Mouse (Mus musculus): ENCODE results near the gene Gzmg. TPM values are rescaled to one million over a fixed set of nuclear protein-coding genes. Genes with fewer than 3 reads are reported as not detected.
"Not testable (repeated sequence)": the region's sequence is repeated elsewhere in the genome, so short reads cannot be mapped to it uniquely, and the experiment has no call there.

The Gzmg gene
- polyA plus RNA-seq, 1 experiment from 2014 or later: not detected

GRCm38 (mm10) chr14:56168009-56168408, 8.6 kb upstream of the Gzmg start:
- no peaks in the 10 kb centered on the region for H3K36me3 ChIP-seq (ENCODE audit: control insufficient read depth, insufficient read depth)
- no peaks in the 10 kb centered on the region for H3K4me1 ChIP-seq (ENCODE audit: control insufficient read depth, insufficient read depth, low read length)
- no peaks in the 10 kb centered on the region for H3K9me3 ChIP-seq (replicated peaks; ENCODE audit: control insufficient read depth, low read length)
- no peak overlapping the region for H3K4me3 ChIP-seq (ENCODE audit: low read length)
- no peak for ATAC-seq (replicated peaks; ENCODE audit: extremely low read depth, insufficient read depth, low FRiP score)
- no peak overlapping the region for H3K9ac ChIP-seq (ENCODE audit: low read length)
- 70% methylated on average over 6 of the region's 6 CpGs for WGBS
- H3K27me3 ChIP-seq (ENCODE audit: control insufficient read depth, insufficient read depth, low read length): no peaks in the 10 kb centered on the region
- H3K4me2 ChIP-seq (ENCODE audit: low read depth, low read length): no peak overlapping the region
- no peak overlapping the region for H3K27ac ChIP-seq (ENCODE audit: low read length)

- ATAC-seq (replicated peaks; ENCODE audit: extremely low read depth, insufficient read depth, low FRiP score): no peak
- H3K4me1 ChIP-seq (ENCODE audit: control insufficient read depth, insufficient read depth, low read length): no peaks in the 10 kb centered on the region
- no peaks in the 10 kb centered on the region for H3K36me3 ChIP-seq (ENCODE audit: control insufficient read depth, insufficient read depth)
- H3K27me3 ChIP-seq (ENCODE audit: control insufficient read depth, insufficient read depth, low read length): no peaks in the 10 kb centered on the region
- H3K27ac ChIP-seq (ENCODE audit: low read length): no peak overlapping the region
- no peak overlapping the region for H3K4me3 ChIP-seq (ENCODE audit: low read length)
- H3K9me3 ChIP-seq (replicated peaks; ENCODE audit: control insufficient read depth, low read length): no peaks in the 10 kb centered on the region
- H3K9ac ChIP-seq (ENCODE audit: low read length): no peak overlapping the region
- WGBS: 78% methylated on average over 2 of the region's 2 CpGs
- no peak overlapping the region for H3K4me2 ChIP-seq (ENCODE audit: low read depth, low read length)
These were observed 2.7 kb upstream of the Gzmg start for GRCm38 (mm10) chr14:56162109-56162508.

- no peaks in the 10 kb centered on the region for H3K36me3 ChIP-seq (ENCODE audit: control insufficient read depth, insufficient read depth)
- 67% methylated on average over 2 of the region's 2 CpGs for WGBS
- H3K9me3 ChIP-seq (replicated peaks; ENCODE audit: control insufficient read depth, low read length): no peaks in the 10 kb centered on the region
- no peak overlapping the region for H3K27ac ChIP-seq (ENCODE audit: low read length)
- H3K4me2 ChIP-seq (ENCODE audit: low read depth, low read length): no peak overlapping the region
- H3K4me1 ChIP-seq (ENCODE audit: control insufficient read depth, insufficient read depth, low read length): no peaks in the 10 kb centered on the region
- ATAC-seq (replicated peaks; ENCODE audit: extremely low read depth, insufficient read depth, low FRiP score): no peak
- H3K9ac ChIP-seq (ENCODE audit: low read length): no peak overlapping the region
- H3K27me3 ChIP-seq (ENCODE audit: control insufficient read depth, insufficient read depth, low read length): no peaks in the 10 kb centered on the region
- no peak overlapping the region for H3K4me3 ChIP-seq (ENCODE audit: low read length)
These were observed 4.0 kb downstream of the Gzmg start for GRCm38 (mm10) chr14:56155340-56155739.

GRCm38 (mm10) chr14:56133675-56134074, 25.7 kb downstream of the Gzmg start:
- H3K9me3 ChIP-seq (replicated peaks; ENCODE audit: control insufficient read depth, low read length); H3K36me3 ChIP-seq (ENCODE audit: control insufficient read depth, insufficient read depth); H3K27ac ChIP-seq (ENCODE audit: low read length); H3K9ac ChIP-seq (ENCODE audit: low read length); H3K27me3 ChIP-seq (ENCODE audit: control insufficient read depth, insufficient read depth, low read length); H3K4me1 ChIP-seq (ENCODE audit: control insufficient read depth, insufficient read depth, low read length); ATAC-seq (replicated peaks; ENCODE audit: extremely low read depth, insufficient read depth, low FRiP score); H3K4me3 ChIP-seq (ENCODE audit: low read length); H3K4me2 ChIP-seq (ENCODE audit: low read depth, low read length): not testable (repeated sequence)
- 62% methylated on average over 1 of the region's 1 CpGs for WGBS

- not testable (repeated sequence) for H3K36me3 ChIP-seq (ENCODE audit: control insufficient read depth, insufficient read depth); H3K4me1 ChIP-seq (ENCODE audit: control insufficient read depth, insufficient read depth, low read length); H3K27me3 ChIP-seq (ENCODE audit: control insufficient read depth, insufficient read depth, low read length); H3K9me3 ChIP-seq (replicated peaks; ENCODE audit: control insufficient read depth, low read length); H3K9ac ChIP-seq (ENCODE audit: low read length); H3K27ac ChIP-seq (ENCODE audit: low read length); ATAC-seq (replicated peaks; ENCODE audit: extremely low read depth, insufficient read depth, low FRiP score); H3K4me3 ChIP-seq (ENCODE audit: low read length); H3K4me2 ChIP-seq (ENCODE audit: low read depth, low read length)
- 62% methylated on average over 2 of the region's 2 CpGs for WGBS
These were observed 26.9 kb downstream of the Gzmg start, which contains the start of gene Gzmd for GRCm38 (mm10) chr14:56132508-56132907. Gene Gzmd (minus strand): TSS chr14:56132608.

- Histone ChIP-seq H3K4me1 (ENCODE audit: control insufficient read depth, insufficient read depth, low read length) (no peaks in the 10 kb centered on the region), H3K9me3 (replicated peaks; ENCODE audit: control insufficient read depth, low read length) (no peaks in the 10 kb centered on the region), H3K4me2 (ENCODE audit: low read depth, low read length) (no peak overlapping the region), H3K27ac (ENCODE audit: low read length) (no peak overlapping the region), H3K27me3 (ENCODE audit: control insufficient read depth, insufficient read depth, low read length) (no peaks in the 10 kb centered on the region), H3K4me3 (ENCODE audit: low read length) (no peak overlapping the region), H3K36me3 (ENCODE audit: control insufficient read depth, insufficient read depth) (no peaks in the 10 kb centered on the region), H3K9ac (ENCODE audit: low read length) (no peak overlapping the region)
- no peak for ATAC-seq (replicated peaks; ENCODE audit: extremely low read depth, insufficient read depth, low FRiP score)
- 40% methylated on average over 3 of the region's 3 CpGs for WGBS
These were observed 31.0 kb downstream of the Gzmg start for GRCm38 (mm10) chr14:56128341-56128740.

GRCm38 (mm10) chr14:56123516-56123915, 35.9 kb downstream of the Gzmg start:
- Histone ChIP-seq H3K4me2 (ENCODE audit: low read depth, low read length) (no peak overlapping the region), H3K4me1 (ENCODE audit: control insufficient read depth, insufficient read depth, low read length) (no peaks in the 10 kb centered on the region), H3K4me3 (ENCODE audit: low read length) (no peak overlapping the region), H3K36me3 (ENCODE audit: control insufficient read depth, insufficient read depth) (no peaks in the 10 kb centered on the region), H3K9ac (ENCODE audit: low read length) (no peak overlapping the region), H3K9me3 (replicated peaks; ENCODE audit: control insufficient read depth, low read length) (no peaks in the 10 kb centered on the region), H3K27ac (ENCODE audit: low read length) (no peak overlapping the region), H3K27me3 (ENCODE audit: control insufficient read depth, insufficient read depth, low read length) (no peaks in the 10 kb centered on the region)
- ATAC-seq (replicated peaks; ENCODE audit: extremely low read depth, insufficient read depth, low FRiP score): no peak
- WGBS: 76% methylated on average over 3 of the region's 3 CpGs

GRCm38 (mm10) chr14:56120525-56120924, 38.9 kb downstream of the Gzmg start, which contains the start of gene Gzme:
Gene Gzme (minus strand): TSS chr14:56120625.
- no peak within 1 kb of the TSS for H3K9ac ChIP-seq (ENCODE audit: low read length)
- H3K4me3 ChIP-seq (ENCODE audit: low read length): no peak within 1 kb of the TSS
- H3K9me3 ChIP-seq (replicated peaks; ENCODE audit: control insufficient read depth, low read length): no peaks in the 10 kb centered on the region
- no peak within 1 kb of the TSS for H3K27ac ChIP-seq (ENCODE audit: low read length)
- H3K4me1 ChIP-seq (ENCODE audit: control insufficient read depth, insufficient read depth, low read length): no peaks in the 10 kb centered on the region
- no peaks in the 10 kb centered on the region for H3K27me3 ChIP-seq (ENCODE audit: control insufficient read depth, insufficient read depth, low read length)
- H3K36me3 ChIP-seq (ENCODE audit: control insufficient read depth, insufficient read depth): no peaks in the 10 kb centered on the region
- no peak within 1 kb of the TSS for H3K4me2 ChIP-seq (ENCODE audit: low read depth, low read length)
- ATAC-seq (replicated peaks; ENCODE audit: extremely low read depth, insufficient read depth, low FRiP score): no peak

- not testable (repeated sequence) for H3K4me3 ChIP-seq (ENCODE audit: low read length); H3K4me1 ChIP-seq (ENCODE audit: control insufficient read depth, insufficient read depth, low read length); H3K9ac ChIP-seq (ENCODE audit: low read length); H3K36me3 ChIP-seq (ENCODE audit: control insufficient read depth, insufficient read depth); H3K27me3 ChIP-seq (ENCODE audit: control insufficient read depth, insufficient read depth, low read length); ATAC-seq (replicated peaks; ENCODE audit: extremely low read depth, insufficient read depth, low FRiP score); H3K27ac ChIP-seq (ENCODE audit: low read length); H3K4me2 ChIP-seq (ENCODE audit: low read depth, low read length); H3K9me3 ChIP-seq (replicated peaks; ENCODE audit: control insufficient read depth, low read length)
- 83% methylated on average over 33 of the region's 33 CpGs for WGBS
These were observed 43.7 kb downstream of the Gzmg start for GRCm38 (mm10) chr14:56115531-56116310.

Measured in heart, embryonic 16.5 days (tissue).